ENCODE assay signal across 22 mouse cellular contexts in genomic region chr5:46024138-46024537, GRCm38 (mm10).
"Had no signal": no experiment of that assay in that cellular context is flagged by ENCODE, and none has a peak within 500 bp of the region (broad histone marks: within the 10 kb centered on the region; RNA-seq: fewer than 3 reads in every experiment).

No protein-coding gene starts in this region.

- DNase-seq: gastrocnemius, adult 2 months; gastrocnemius, postnatal 10 days; gastrocnemius, postnatal 25 days; heart, adult 18-20 months; heart, postnatal 10 days; heart, postnatal 4 days; kidney, adult 2 months; kidney, adult 9 months; kidney, postnatal 14 days; kidney, postnatal 36 days; layer of hippocampus, adult 9-11 months; layer of hippocampus, postnatal 36 days; left cerebral cortex, postnatal 4 days had no signal

- H3K27ac ChIP-seq: gastrocnemius, adult 2 months; hindbrain, embryonic 10.5 days; hindbrain, embryonic 12.5 days; hindbrain, embryonic 14.5 days; limb, embryonic 13.5 days; limb, embryonic 15.5 days; liver, embryonic 12.5 days had no signal

- H3K4me2 ChIP-seq: heart, embryonic 11.5 days; hindbrain, embryonic 12.5 days; limb, embryonic 13.5 days; limb, embryonic 15.5 days; liver, embryonic 12.5 days had no signal

- H3K9me3 ChIP-seq: hindbrain, embryonic 10.5 days; hindbrain, embryonic 12.5 days; limb, embryonic 13.5 days; limb, embryonic 15.5 days; liver, embryonic 12.5 days had no signal

- H3K4me1 ChIP-seq: hindbrain, embryonic 10.5 days; hindbrain, embryonic 12.5 days; limb, embryonic 13.5 days; limb, embryonic 15.5 days; liver, embryonic 12.5 days had no signal

- H3K27me3 ChIP-seq: hindbrain, embryonic 12.5 days; limb, embryonic 13.5 days; limb, embryonic 15.5 days; liver, embryonic 12.5 days had no signal

- H3K9ac ChIP-seq: hindbrain, embryonic 12.5 days; hindbrain, embryonic 14.5 days; limb, embryonic 13.5 days; limb, embryonic 15.5 days; liver, embryonic 12.5 days had no signal

- ATAC-seq: hindbrain, embryonic 16.5 days; inflammation-experienced regulatory T-cells, adult 6 months; liver, embryonic 12.5 days had no signal

- H3K4me3 ChIP-seq: gastrocnemius, adult 2 months; hindbrain, embryonic 10.5 days; hindbrain, embryonic 12.5 days; limb, embryonic 13.5 days; limb, embryonic 15.5 days; liver, embryonic 12.5 days had no signal

- H3K36me3 ChIP-seq: hindbrain, embryonic 10.5 days; hindbrain, embryonic 12.5 days; limb, embryonic 13.5 days; limb, embryonic 15.5 days; liver, embryonic 12.5 days had no signal
